In genomic region chr11:102248630-102249230, GRCm38 (mm10) we compare ENCODE assay signal across 8 mouse cellular contexts. TPM values are rescaled to one million over a fixed set of nuclear protein-coding genes. Genes with fewer than 3 reads are reported as not detected.
DNase-seq lines count a peak whose midpoint lies in the region; ATAC-seq lines count a peak whose summit lies in the region.

BC030867 (plus strand) TSS chr11:102248882.

- H3K27ac ChIP-seq in intestine, embryonic 15.5 days = peak within 1 kb of the TSS; percentile 48; the same call in 1 of the 2 replicates

- peak; percentile 83 for DNase-seq in adrenal gland, adult 8-10 months
- DNase-seq in embryo, embryonic 11.5 days (ENCODE audit: low read depth, low spot score) = peak; percentile 96
- DNase-seq in gastrocnemius, postnatal 36 days = peak; percentile 87 to 91
- DNase-seq in left cerebral cortex, postnatal 25 days (ENCODE audit: low spot score in 2 of 2) = peak; percentile 90 to 94
- peak; percentile 97 for DNase-seq in mesoderm, embryonic 11.5 days (ENCODE audit: low read depth, low spot score)
- peak; percentile 84 for DNase-seq in right cerebral cortex, postnatal 25 days
- peak; percentile 91 to 92 for DNase-seq in urinary bladder, postnatal 36 days (ENCODE audit: low spot score in 2 of 2)

- peak within 1 kb of the TSS; percentile 73 for H3K4me3 ChIP-seq in intestine, embryonic 15.5 days (replicated peaks)

- H3K4me1 ChIP-seq in intestine, embryonic 15.5 days (replicated peaks) = peaks cover 21% of the 10 kb centered on the region

- intact Hi-C loops in gastrocnemius, postnatal 36 days (cut with DNase I) = loop anchor here (2.0 kb wide), 2 partner anchors 18 to 60 kb away; partner anchors contain the start of genes G6pc3 and Hdac5
- intact Hi-C loops in left cerebral cortex, postnatal 25 days (cut with DNase I) = loop anchor here (5.0 kb wide), 1 partner anchor 61 kb away; the partner anchor contains the start of genes G6pc3 and Lsm12

- WGBS in intestine, embryonic 15.5 days = under 1% methylated on average over 41 of the region's 41 CpGs

- peak; percentile 69 for ATAC-seq in intestine, embryonic 15.5 days

- H3K9me3 ChIP-seq in intestine, embryonic 15.5 days = no peaks in the 10 kb centered on the region

- no peaks in the 10 kb centered on the region for H3K27me3 ChIP-seq in intestine, embryonic 15.5 days (replicated peaks)

- H3K9ac ChIP-seq in intestine, embryonic 15.5 days = peak within 1 kb of the TSS; percentile 68

- no peaks in the 10 kb centered on the region for H3K36me3 ChIP-seq in intestine, embryonic 15.5 days

- H3K4me2 ChIP-seq in intestine, embryonic 15.5 days (replicated peaks) = peak within 1 kb of the TSS; percentile 90

RNA-seq across cellular contexts. Expression of gene BC030867, which starts in this region (rescaled TPM):
- under 1 TPM; 0.41 to 0.83 (median 0.56) TPM for total RNA-seq in adrenal gland, adult 8-10 months (2022)
- not detected for total RNA-seq in gastrocnemius, postnatal 36 days (2021)
- polyA plus RNA-seq in intestine, embryonic 15.5 days (2015; fragmentation: Nextera tagmentation; extraction: Ambion mirVana) = 13.1 and 13.5 TPM in 2 replicates
- 1 to 10 TPM in 1 of 2 experiments, under 1 TPM in 1; 0.94 to 1.1 TPM for total RNA-seq in left cerebral cortex, postnatal 25 days (2021)

Comparison
In these comparisons a context has a peak if more than half of its experiments do, and no peak if none do; other contexts are left out.
1. Peak in every context shown above with its lines: DNase-seq, ATAC-seq, H3K4me3 ChIP-seq and H3K27ac ChIP-seq.
2. Peak in DNase-seq in adrenal gland, adult 8-10 months; RNA of the gene not detected or under 1 TPM.
3. Peak in DNase-seq in gastrocnemius, postnatal 36 days; RNA of the gene not detected or under 1 TPM.